ENCODE assay signal across 7 mouse cellular contexts in genomic region chr15:57644331-57644953, GRCm38 (mm10).
DNase-seq lines count a peak whose midpoint lies in the region; ATAC-seq lines count a peak whose summit lies in the region.

No protein-coding gene starts in this region.

- ATAC-seq in embryonic facial prominence, embryonic 11.5 days (replicated peaks; ENCODE audit: insufficient number of reproducible peaks, low FRiP score, low TSS enrichment, low read depth): no peak
- ATAC-seq in midbrain, embryonic 11.5 days (ENCODE audit: low FRiP score): peak; percentile 22; the same call in 1 of the 2 replicates

- H3K27me3 ChIP-seq in embryonic facial prominence, embryonic 11.5 days (ENCODE audit: control insufficient read depth, insufficient read depth, low read length): no peaks in the 10 kb centered on the region
- no peaks in the 10 kb centered on the region for H3K27me3 ChIP-seq in midbrain, embryonic 11.5 days (ENCODE audit: control insufficient read depth, insufficient read depth, low read length)

- no peaks in the 10 kb centered on the region for H3K9me3 ChIP-seq in embryonic facial prominence, embryonic 11.5 days (replicated peaks; ENCODE audit: control insufficient read depth, low read length)
- no peaks in the 10 kb centered on the region for H3K9me3 ChIP-seq in midbrain, embryonic 11.5 days (ENCODE audit: control insufficient read depth, low read length)

- no peaks in the 10 kb centered on the region for H3K4me1 ChIP-seq in embryonic facial prominence, embryonic 11.5 days (ENCODE audit: control insufficient read depth, insufficient read depth, low read length)
- H3K4me1 ChIP-seq in midbrain, embryonic 11.5 days (ENCODE audit: control insufficient read depth, insufficient read depth, low read length): no peaks in the 10 kb centered on the region

- DNase-seq in spleen, adult 12 weeks (ENCODE audit: low spot score): peak; percentile 3
- DNase-seq in spleen, postnatal 4 days (ENCODE audit: low spot score in 2 of 2): no peak
- DNase-seq in ZHBTc4 (ENCODE audit: low read depth, low spot score): peak; percentile 51
- peak; percentile 54 for DNase-seq in embryonic facial prominence, embryonic 11.5 days (ENCODE audit: low spot score)
- peak; percentile 35 for DNase-seq in kidney, adult 9 months
- DNase-seq in midbrain, embryonic 11.5 days (ENCODE audit: low spot score, missing footprints): peak; percentile 86
- DNase-seq in layer of hippocampus, adult 9-11 months: no peak

- H3K36me3 ChIP-seq in embryonic facial prominence, embryonic 11.5 days (replicated peaks; ENCODE audit: control insufficient read depth, insufficient read depth, low read depth, low read length): no peaks in the 10 kb centered on the region
- no peaks in the 10 kb centered on the region for H3K36me3 ChIP-seq in midbrain, embryonic 11.5 days (ENCODE audit: control insufficient read depth, insufficient read depth, low read length)

- no peak overlapping the region for H3K4me3 ChIP-seq in embryonic facial prominence, embryonic 11.5 days (ENCODE audit: low read depth, low read length)
- H3K4me3 ChIP-seq in midbrain, embryonic 11.5 days (ENCODE audit: low read depth, low read length): no peak overlapping the region

- 68% methylated on average over 11 of the region's 11 CpGs for WGBS in embryonic facial prominence, embryonic 11.5 days
- WGBS in midbrain, embryonic 11.5 days: 64% methylated on average over 11 of the region's 11 CpGs

- H3K4me2 ChIP-seq in embryonic facial prominence, embryonic 11.5 days (ENCODE audit: low read depth, low read length): no peak overlapping the region
- no peak overlapping the region for H3K4me2 ChIP-seq in midbrain, embryonic 11.5 days

- no peak overlapping the region for H3K9ac ChIP-seq in embryonic facial prominence, embryonic 11.5 days (replicated peaks; ENCODE audit: low read length)
- no peak overlapping the region for H3K9ac ChIP-seq in midbrain, embryonic 11.5 days (ENCODE audit: low read length)

- no peak overlapping the region for H3K27ac ChIP-seq in embryonic facial prominence, embryonic 11.5 days (replicated peaks; ENCODE audit: low read depth, low read length)
- H3K27ac ChIP-seq in midbrain, embryonic 11.5 days (ENCODE audit: low read depth, low read length): no peak overlapping the region

Comparison
In these comparisons a context has a peak if more than half of its experiments do, and no peak if none do; other contexts are left out.
1. DNase-seq: peak in spleen, adult 12 weeks (single experiment), ZHBTc4 (single experiment), embryonic facial prominence, embryonic 11.5 days (single experiment), kidney, adult 9 months (single experiment) and midbrain, embryonic 11.5 days (single experiment); none in spleen, postnatal 4 days (0 of 2) and layer of hippocampus, adult 9-11 months (single experiment).